Mouse (Mus musculus): ENCODE results near the gene Ankub1.

- no peak for TF ChIP-seq GATA1 (IDR thresholded peaks at IDR 0.05; ENCODE audit: borderline replicate concordance, low read length)
- no peak for TF ChIP-seq FLI1 (IDR thresholded peaks at IDR 0.05; ENCODE audit: low read length)
Measured at GRCm38 (mm10) chr3:57696249-57696648, 3.6 kb upstream of the Ankub1 start.

Data from megakaryocyte, embryonic 14.5 days (primary cell).